Mouse (Mus musculus) CD4-positive, CD25-positive, alpha-beta regulatory T cell (primary cell): ENCODE results near the gene Dnajc6. TPM values are rescaled to one million over a fixed set of nuclear protein-coding genes. Genes with fewer than 3 reads are reported as not detected.

ENCODE experiments used
- polyA plus RNA-seq: library from polyadenylated mRNA; unstranded; fragments of 100-300 nt; shearing (Covaris generic); gene quantifications from one replicate; pipeline ENCODE4 v1.2.1, GENCODE M21; 2017

The Dnajc6 gene
- polyA plus RNA-seq: 0.83 TPM

DNA sequence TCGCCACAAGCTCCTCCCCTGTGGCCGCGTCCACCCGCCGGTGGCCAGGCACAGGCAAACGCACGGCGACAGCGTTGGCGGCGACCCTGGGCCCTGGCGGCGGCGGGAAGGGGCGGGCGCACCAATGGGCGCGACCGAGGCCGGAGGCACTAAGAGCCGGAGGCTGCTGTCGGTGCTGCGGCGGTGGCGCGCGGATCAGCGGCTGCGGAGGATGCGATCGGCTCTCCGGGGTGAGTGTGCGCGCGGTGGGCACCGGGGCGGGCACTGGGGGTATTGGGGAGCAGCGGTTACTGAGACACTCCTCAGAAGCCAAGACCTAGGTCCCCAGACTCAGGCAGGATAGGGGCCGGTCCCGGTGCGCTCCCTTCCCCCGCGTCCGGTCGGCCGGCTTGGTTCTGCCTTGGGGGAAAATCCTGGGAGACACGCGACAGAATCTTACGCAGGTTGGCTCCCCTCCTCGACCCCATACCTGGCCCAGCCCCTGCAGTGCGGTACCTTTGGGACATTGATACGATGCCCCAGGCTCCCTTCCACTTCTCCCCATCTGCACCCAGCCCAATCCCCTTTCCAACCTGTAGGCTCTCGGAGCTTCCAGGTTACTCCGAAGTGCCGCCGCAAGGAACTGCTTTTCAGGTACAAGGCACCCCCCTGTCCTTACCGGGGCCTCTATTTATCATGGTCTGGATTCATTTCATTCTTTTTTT is at the start of gene Dnajc6:
Gene Dnajc6, plus strand, starts transcription at position 115 of the 704 bp plus-strand sequence.

DNA sequence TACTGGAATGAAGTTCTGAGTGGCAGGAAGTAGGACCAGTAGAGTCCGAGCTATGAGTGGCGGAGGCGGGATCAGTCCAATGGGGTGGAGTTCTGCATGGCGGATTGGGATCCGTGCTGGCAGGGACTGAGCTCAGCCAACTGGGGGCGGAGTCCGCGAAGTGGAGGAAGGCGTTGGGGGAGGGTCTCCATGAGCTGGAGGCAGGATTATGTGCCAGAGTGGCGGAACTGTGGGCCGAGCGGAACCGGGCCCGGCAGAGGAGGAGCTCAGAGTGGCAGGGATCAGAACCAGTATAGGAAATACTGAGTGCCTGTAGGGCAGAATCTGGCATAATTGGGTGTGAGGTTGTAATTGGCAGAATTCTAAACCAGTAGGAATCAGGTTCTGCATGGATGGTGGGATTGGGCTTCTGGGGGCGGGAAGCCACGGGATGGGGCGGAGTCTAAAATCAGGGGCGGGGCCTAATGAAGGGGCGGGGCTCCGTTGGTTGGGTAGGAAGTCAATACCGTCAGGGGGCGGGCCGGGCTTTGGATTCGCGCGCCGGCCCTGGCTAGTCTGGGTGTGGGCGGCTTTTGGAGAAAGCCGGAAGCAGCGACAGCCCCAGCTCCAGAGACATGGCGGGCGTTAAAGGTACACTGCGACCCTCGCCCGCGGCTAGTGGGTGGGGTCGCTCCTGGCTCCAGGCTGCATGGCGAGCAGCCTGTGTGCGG is 150.9 kb downstream of the Dnajc6 start, which contains the start of gene Leprot:
Gene Leprot, plus strand, starts transcription at position 523 of the 710 bp plus-strand sequence.

Other genes with a start within 250 kb of the Dnajc6 start
- 632 TPM for gene Jak1, start 231.4 kb upstream of the Dnajc6 start, polyA plus RNA-seq
- 0.20 TPM for gene Ak4, start 77.4 kb upstream of the Dnajc6 start, polyA plus RNA-seq
- gene Leprot, start 151.1 kb downstream of the Dnajc6 start, polyA plus RNA-seq: 77.6 TPM
- 0.36 TPM for gene Lepr, start 220.8 kb downstream of the Dnajc6 start, polyA plus RNA-seq